Mouse (Mus musculus) liver, embryonic 14.5 days (tissue): Measurements from ENCODE around the gene Por. TPM values are rescaled to one million over a fixed set of nuclear protein-coding genes. Genes with fewer than 3 reads are reported as not detected.

ENCODE experiments used
- ATAC-seq: fragments of 200-750 bp; cut with Nextera tagmentation; 2 replicates; pipeline ENCODE4 v1.8.0; 2017; ENCODE audit warnings: moderate number of reproducible peaks, mild to moderate bottlenecking, moderate library complexity; ENCODE audit not compliant: insufficient read depth
- DNase-seq, 3 experiments: peaks; one replicate each; pipeline ENCODE4 v3.0.0-alpha.2; 2012 to 2013; ENCODE audit warnings: low read depth in 3 of 3, low spot score in 3 of 3
- H3K27ac ChIP-seq: fragments of 300-500 bp; sonication (generic); 2 replicates; pipeline ENCODE4 v1.5.1; 2014; ENCODE audit warnings: moderate library complexity, mild to moderate bottlenecking, control low read depth, inconsistent platforms
- H3K27me3 ChIP-seq: fragments of 300-500 bp; sonication (generic); 2 replicates; pipeline ENCODE4 v1.6.1; 2014; ENCODE audit warnings: mild to moderate bottlenecking, low read length, moderate library complexity; ENCODE audit not compliant: control insufficient read depth, insufficient read depth
- H3K36me3 ChIP-seq: fragments of 300-500 bp; sonication (generic); replicated peaks from 2 replicates; pipeline ENCODE4 v1.6.1; 2014; ENCODE audit warnings: low read depth; ENCODE audit not compliant: control insufficient read depth, insufficient read depth
- H3K4me1 ChIP-seq, 2 experiments: fragments of 200-500 bp in 1 of 2; fragments of 300-500 bp in 1 of 2; sonication (generic) in 1 of 2; replicated peaks; 2 replicates each; pipeline ENCODE4 v1.6.1; 2012 to 2014; ENCODE audit warnings: antibody characterized with exemption in 1 of 2, inconsistent platforms in 1 of 2, low read length in 1 of 2; ENCODE audit not compliant: control insufficient read depth in 2 of 2, insufficient read depth in 2 of 2
- H3K4me2 ChIP-seq: fragments of 300-500 bp; sonication (generic); 2 replicates; pipeline ENCODE4 v1.6.1; 2014; ENCODE audit warnings: low read depth, mild to moderate bottlenecking, control low read depth, moderate library complexity
- H3K4me3 ChIP-seq, 2 experiments: fragments of 200-500 bp in 1 of 2; fragments of 300-500 bp in 1 of 2; sonication (generic) in 1 of 2; 2 replicates each; pipeline ENCODE4 v1.5.1; 2012 to 2014; ENCODE audit warnings: low read depth in 2 of 2, low read length in 2 of 2, mild to moderate bottlenecking in 2 of 2, control low read depth in 1 of 2, inconsistent platforms in 1 of 2, moderate library complexity in 1 of 2; ENCODE audit not compliant: insufficient read depth in 1 of 2
- H3K9ac ChIP-seq: fragments of 300-500 bp; sonication (generic); replicated peaks from 2 replicates; pipeline ENCODE4 v1.6.1; 2014; ENCODE audit warnings: mild to moderate bottlenecking, control low read depth, moderate library complexity
- H3K9me3 ChIP-seq: fragments of 300-500 bp; sonication (generic); 2 replicates; pipeline ENCODE4 v1.6.1; 2016; ENCODE audit warnings: low read length, mixed read lengths; ENCODE audit not compliant: control insufficient read depth
- CTCF ChIP-seq: IDR thresholded peaks from 2 replicates; pipeline ENCODE4 v1.5.1; 2016; ENCODE audit warnings: antibody characterized with exemption, low read depth, control low read depth
- EP300 ChIP-seq: IDR thresholded peaks from 2 replicates; pipeline ENCODE4 v1.6.1; 2016; ENCODE audit warnings: antibody characterized with exemption, low read depth
- WGBS: fragments of 180-500 bp; shearing (Covaris S2); extraction: QIAGEN DNeasy Blood & Tissue Kit; methylation state at CpG from one replicate; pipeline ENCODE4 v1.1.7; 2014; ENCODE audit not compliant: insufficient replicate concordance; 5-methylcytosine and 5-hydroxymethylcytosine counted together
- polyA plus RNA-seq, 2 experiments: library from polyadenylated mRNA; depleted of rRNA in 1 of 2; stranded (reverse) in 1 of 2; unstranded in 1 of 2; fragments of >200 nt; fragmentation: Nextera tagmentation in 1 of 2; extraction: Ambion mirVana in 1 of 2; gene quantifications; 2 replicates each; pipeline versions ENCODE4 v1.2.1 to v1.2.3; 2012 to 2014

Por gene
- polyA plus RNA-seq, 2 experiments = 18.1 to 21.7 TPM

- Histone ChIP-seq H3K27me3 (no peaks in the 10 kb centered on the region), H3K27ac (no peak overlapping the region), H3K4me1 (no peaks in the 10 kb centered on the region), H3K9me3 (no peaks in the 10 kb centered on the region), H3K36me3 (peaks cover 3% of the 10 kb centered on the region), H3K4me3 (no peak overlapping the region), H3K4me2 (no peak overlapping the region), H3K9ac (no peak overlapping the region)
- no peak for TF ChIP-seq EP300
- no peak for TF ChIP-seq CTCF
- ATAC-seq (no peak), DNase-seq (no peak)
- WGBS = 83% methylated on average over 16 of the region's 16 CpGs
Observed at GRCm38 (mm10) chr5:135736544-135736943, 66.7 kb downstream of the Por start.

- TF ChIP-seq CTCF (peak; percentile 83), EP300 (no peak)
- Histone ChIP-seq H3K27ac (no peak overlapping the region), H3K4me3 (no peak overlapping the region), H3K4me2 (no peak overlapping the region), H3K9ac (no peak overlapping the region), H3K27me3 (no peaks in the 10 kb centered on the region), H3K9me3 (no peaks in the 10 kb centered on the region), H3K4me1 (no peaks in the 10 kb centered on the region), H3K36me3 (peaks cover 3% of the 10 kb centered on the region; the same call in 1 of the 2 replicates)
- ATAC-seq (no peak), DNase-seq (no peak)
- 66% methylated on average over 7 of the region's 7 CpGs for WGBS
Observed at GRCm38 (mm10) chr5:135737154-135737553, 67.3 kb downstream of the Por start.

- ATAC-seq (no peak), DNase-seq (no peak)
- TF ChIP-seq EP300 (no peak), CTCF (no peak)
- H3K4me2 ChIP-seq = no peak overlapping the region
- no peak overlapping the region for H3K27ac ChIP-seq
- WGBS = 36% methylated on average over 6 of the region's 6 CpGs
- H3K9me3 ChIP-seq = no peaks in the 10 kb centered on the region
- no peak overlapping the region for H3K9ac ChIP-seq
- H3K4me3 ChIP-seq = no peak overlapping the region
- peaks cover 0 to 4% of the 10 kb centered on the region in 2 experiments; a peak in 1 of 4 replicates for H3K4me1 ChIP-seq
- H3K27me3 ChIP-seq = no peaks in the 10 kb centered on the region
- peaks cover 3% of the 10 kb centered on the region; the same call in 1 of the 2 replicates for H3K36me3 ChIP-seq
Observed at GRCm38 (mm10) chr5:135738266-135738665, 68.4 kb downstream of the Por start.

GRCm38 (mm10) chr5:135742156-135742555, 72.3 kb downstream of the Por start:
- Histone ChIP-seq H3K27me3 (no peaks in the 10 kb centered on the region), H3K27ac (no peak overlapping the region), H3K36me3 (no peaks in the 10 kb centered on the region), H3K9me3 (no peaks in the 10 kb centered on the region), H3K9ac (no peak overlapping the region), H3K4me3 (no peak overlapping the region), H3K4me1 (peaks cover 0 to 9% of the 10 kb centered on the region in 2 experiments; a peak in 3 of 4 replicates), H3K4me2 (no peak overlapping the region)
- TF ChIP-seq CTCF (no peak), EP300 (no peak)
- WGBS = 53% methylated on average over 10 of the region's 10 CpGs
- no peak for ATAC-seq
- no peak for DNase-seq

GRCm38 (mm10) chr5:135742941-135743740, 73.3 kb downstream of the Por start:
- Histone ChIP-seq H3K4me3 (peak overlapping the region; percentile 60 to 68), H3K36me3 (no peaks in the 10 kb centered on the region), H3K9ac (peak overlapping the region; percentile 28), H3K4me2 (peak overlapping the region; percentile 81), H3K27me3 (no peaks in the 10 kb centered on the region), H3K9me3 (no peaks in the 10 kb centered on the region), H3K4me1 (peaks cover 0 to 9% of the 10 kb centered on the region in 2 experiments; a peak in 3 of 4 replicates), H3K27ac (no peak overlapping the region)
- DNase-seq (no peak), ATAC-seq (no peak)
- no peak for TF ChIP-seq CTCF
- no peak for TF ChIP-seq EP300
- WGBS = 21% methylated on average over 18 of the region's 18 CpGs
